Mouse (Mus musculus) right cerebral cortex, adult 2 months (tissue): ENCODE data around the gene Cyp2d9.
"Not testable (repeated sequence)": the region's sequence is repeated elsewhere in the genome, so short reads cannot be mapped to it uniquely, and the experiment has no call there.

Source experiments
- DNase-seq, 2 experiments: peaks; one replicate each; pipeline ENCODE4 v3.0.0; 2021 to 2022; ENCODE audit warnings: low spot score in 2 of 2

The Cyp2d9 gene

DNA sequence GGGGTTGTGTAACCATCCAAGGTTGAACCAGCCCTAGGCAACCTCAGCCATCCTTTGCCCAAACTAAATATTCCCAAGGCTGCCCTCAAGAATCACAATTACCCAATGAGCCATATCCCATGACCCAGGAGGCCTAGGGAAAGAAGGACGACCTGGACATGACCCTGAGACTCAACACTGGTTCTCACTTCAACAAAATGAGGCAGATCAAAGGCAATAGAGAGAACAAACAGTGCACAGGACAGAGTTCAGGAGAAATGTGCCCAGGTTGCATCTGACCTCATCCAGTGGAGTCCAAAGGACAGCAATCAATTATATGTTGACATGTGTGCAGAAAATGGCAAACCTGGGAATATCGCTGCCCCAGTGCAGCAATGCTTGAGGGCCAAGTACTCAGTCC is 16.8 kb downstream of the Cyp2d9 start:
- not testable (repeated sequence) for DNase-seq

DNA sequence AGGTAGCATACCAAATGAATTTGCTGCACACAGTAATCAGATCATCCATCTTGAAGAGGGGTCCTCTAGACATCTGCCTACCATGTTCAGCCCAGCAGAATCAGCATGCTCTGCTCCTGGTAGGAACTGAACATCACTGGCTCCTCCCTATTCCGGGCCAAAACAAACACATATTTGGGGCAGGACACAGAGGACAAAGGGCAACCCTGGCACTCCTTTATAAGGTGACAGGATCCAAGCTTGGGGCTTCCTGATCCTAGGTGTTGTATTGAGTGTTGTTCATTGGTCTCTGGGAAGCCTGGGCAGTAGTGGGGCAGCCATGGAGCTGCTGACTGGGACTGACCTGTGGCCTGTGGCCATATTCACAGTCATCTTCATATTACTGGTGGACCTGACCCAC is 18.9 kb downstream of the Cyp2d9 start:
- DNase-seq = not testable (repeated sequence)

DNA sequence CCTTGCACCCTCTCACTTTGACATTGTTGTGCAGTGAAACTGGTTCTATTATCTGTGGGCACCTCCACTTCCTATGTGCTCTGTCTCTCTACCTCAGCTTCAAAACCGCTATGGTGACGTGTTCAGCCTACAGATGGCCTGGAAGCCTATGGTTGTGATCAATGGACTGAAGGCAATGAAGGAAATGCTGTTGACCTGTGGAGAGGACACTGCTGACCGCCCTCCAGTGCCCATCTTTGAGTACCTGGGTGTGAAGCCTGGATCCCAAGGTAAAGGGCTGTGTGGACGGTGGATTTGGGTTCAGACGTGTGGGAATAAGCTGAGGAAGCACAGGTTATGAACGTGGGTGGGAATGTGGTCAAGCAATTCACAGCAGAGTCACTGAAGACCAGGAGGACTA is 20.3 kb downstream of the Cyp2d9 start:
- not testable (repeated sequence) for DNase-seq

DNA sequence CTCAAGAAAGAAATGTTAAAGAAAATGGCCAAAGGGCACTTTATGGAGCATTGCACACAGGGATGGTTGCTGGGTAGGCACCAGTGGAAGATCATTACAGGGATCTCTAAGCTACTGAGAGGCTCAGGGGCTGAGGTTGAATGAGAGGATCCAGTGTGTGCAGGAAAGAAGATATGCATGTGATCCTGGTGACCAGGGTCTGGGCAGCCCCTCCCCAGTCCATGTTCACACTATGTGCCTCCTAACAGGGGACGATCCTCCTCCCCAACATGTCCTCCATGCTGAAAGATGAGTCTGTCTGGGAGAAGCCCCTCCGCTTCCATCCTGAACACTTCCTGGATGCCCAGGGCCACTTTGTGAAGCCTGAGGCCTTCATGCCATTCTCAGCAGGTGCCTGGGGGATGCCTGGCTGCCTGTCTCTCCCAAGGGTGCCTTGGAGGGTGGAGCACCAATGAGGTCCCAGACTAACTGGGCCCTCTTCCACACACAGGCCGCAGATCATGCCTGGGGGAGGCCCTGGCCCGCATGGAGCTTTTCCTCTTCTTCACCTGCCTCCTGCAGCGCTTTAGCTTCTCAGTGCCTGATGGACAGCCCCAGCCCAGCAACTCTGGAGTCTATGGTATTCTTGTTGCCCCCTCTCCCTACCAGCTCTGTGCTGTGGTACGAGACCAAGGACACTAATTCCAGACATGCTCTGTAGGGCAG is 23.0 kb downstream of the Cyp2d9 start:
- DNase-seq = not testable (repeated sequence)

DNA sequence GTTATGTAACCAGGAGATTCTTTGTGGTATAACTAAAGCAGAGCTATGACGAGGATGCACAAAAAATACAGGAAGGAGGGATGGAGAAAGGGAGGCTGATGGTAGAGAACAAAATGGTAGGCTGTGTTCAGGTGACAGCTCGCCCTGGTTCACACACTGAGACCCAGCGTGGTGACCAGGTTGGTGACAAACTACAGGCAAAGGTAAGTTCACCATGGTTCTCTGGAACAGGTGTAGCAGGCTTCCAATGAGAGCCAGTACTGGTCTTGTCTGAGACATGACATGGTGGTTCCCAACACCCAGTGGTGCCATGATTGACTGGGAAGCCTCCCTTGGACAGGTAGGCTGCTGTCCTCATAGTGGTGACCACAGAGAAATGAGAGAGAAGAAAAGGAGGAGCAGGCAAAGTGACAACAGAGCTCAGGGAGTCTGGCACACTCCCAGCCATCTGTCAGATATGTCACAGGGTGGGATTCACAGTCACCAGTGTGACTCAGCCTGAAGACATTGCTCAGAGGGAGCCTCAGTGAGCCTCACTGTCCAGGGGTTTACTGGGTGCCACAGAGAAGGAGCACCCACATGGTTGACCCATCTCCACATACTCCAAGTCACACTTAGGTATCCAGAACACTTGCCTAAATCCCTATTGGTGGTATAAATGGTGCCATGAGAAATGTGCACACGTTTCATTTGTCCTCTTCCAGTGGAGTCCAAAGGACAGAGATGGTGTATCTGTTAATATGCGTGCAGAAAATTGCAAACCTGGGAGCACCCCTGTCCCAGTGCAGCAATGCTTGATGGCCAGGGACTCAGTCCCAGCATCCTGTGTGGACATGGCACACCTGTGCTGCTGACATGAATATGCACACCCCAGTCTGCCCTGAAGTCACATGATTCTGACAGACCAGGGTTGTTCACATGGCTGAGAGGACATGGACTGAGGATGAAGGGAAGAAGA is 24.1 kb downstream of the Cyp2d9 start:
- DNase-seq = no peak

DNA sequence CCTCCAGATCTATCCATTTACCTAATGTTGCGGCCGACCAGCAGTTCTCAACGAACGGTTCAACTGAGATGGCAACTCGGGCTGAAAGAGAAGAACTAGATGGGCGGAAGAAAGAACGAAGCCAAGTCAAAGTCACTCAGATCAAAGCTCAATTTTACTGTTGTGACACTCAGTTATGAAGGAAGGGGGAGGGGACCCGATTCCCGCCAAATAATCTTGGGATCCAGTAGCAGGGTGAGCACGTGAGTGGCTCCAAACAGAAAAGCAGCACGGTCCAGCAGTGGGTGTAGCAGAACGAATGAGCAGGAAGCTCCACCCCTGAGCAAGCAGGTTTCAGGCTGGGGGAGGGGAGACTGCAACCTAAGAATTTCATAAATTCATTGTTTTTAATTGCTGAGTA is 26.0 kb downstream of the Cyp2d9 start:
- DNase-seq = not testable (repeated sequence)

DNA sequence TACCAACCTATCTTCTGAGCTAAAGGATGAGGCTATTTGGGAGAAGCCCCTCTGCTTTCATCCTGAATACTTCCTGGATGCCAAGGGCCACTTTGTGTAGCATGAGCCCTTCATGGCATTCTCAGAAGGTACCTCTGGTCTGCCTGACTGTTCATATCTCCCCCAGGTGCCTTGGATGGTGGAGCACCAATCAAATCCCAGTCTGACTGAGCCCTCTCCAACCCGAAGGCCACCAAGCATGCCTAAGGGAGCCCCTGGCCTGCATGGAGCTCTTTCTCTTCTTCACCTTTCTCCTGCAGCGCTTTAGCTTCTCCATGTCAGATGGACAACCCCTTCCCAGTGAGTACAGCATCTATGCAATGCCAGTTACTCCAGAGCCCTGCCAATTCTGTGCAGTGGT is 31.5 kb downstream of the Cyp2d9 start:
- no peak for DNase-seq

DNA sequence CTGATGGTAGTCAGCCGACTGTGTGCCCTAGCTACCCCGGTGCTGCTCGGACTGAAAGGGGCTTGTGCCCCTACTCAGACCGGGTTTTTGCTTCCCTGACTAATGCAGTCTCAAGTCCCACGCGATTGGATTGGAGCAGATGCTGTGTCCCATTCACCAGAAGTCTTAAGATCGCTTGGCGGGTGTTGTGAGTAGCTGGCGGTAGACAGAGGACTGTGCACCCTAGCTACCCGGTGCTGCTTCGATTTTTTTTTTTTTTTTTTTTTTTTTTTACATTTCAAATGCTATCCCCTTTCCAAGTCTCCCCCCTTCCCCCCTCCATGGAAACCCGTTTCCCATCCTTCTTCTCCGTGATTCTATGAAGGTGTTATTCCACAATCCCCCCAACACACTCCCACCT is 61.0 kb downstream of the Cyp2d9 start:
- not testable (repeated sequence) for DNase-seq
